Mouse (Mus musculus) heart, postnatal 0 days (tissue): Measurements from ENCODE around the gene Vrk3.

Experiments used
- CTCF ChIP-seq: IDR thresholded peaks from 2 replicates; pipeline ENCODE4 v1.5.1; 2016; ENCODE audit warnings: antibody characterized with exemption, control low read depth, low read depth
- EP300 ChIP-seq: IDR thresholded peaks from 2 replicates; pipeline ENCODE4 v1.6.1; 2016; ENCODE audit warnings: antibody characterized with exemption, low read depth

DNA sequence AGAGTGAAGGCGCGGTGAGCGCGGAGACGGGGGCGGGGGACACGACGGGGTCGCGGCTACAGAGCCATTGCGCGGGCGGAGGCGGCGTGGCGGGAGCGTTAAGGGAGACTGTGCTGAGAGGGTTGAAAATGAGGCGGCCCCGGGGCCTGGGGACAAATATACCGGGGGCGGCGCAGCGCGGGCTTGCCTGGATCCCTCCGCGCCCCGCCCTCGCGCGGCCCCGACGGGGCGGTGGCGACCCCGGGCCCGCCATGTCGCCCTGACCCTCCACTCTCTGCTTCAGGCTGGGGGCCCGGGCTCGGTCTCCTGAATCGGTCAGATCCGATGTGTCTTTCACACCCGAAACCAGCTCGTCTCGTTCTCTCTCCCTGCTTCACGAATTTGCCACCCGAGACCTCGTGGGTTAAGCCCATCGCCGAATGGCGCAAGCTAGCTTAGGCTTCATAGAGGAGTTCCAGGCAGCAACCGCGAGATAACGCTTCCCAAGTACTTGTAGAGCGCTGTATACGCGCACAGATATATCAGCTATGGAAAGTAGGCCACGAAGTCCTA, 68.3 kb downstream of the Vrk3 start, which contains the start of gene Atf5:
- no peak for TF ChIP-seq CTCF
- TF ChIP-seq EP300: no peak; the same call in 1 of the 2 replicates
